Mouse (Mus musculus): ENCODE measurements around the gene Olfr150. TPM values are rescaled to one million over a fixed set of nuclear protein-coding genes. Genes with fewer than 3 reads are reported as not detected.

Olfr150 gene
- polyA plus RNA-seq (2015; fragmentation: Nextera tagmentation; extraction: Ambion mirVana): not detected in 2 replicates

GRCm38 (mm10) chr9:39730678-39731077, at the start of gene Olfr150:
Olfr150 (plus strand) TSS chr9:39730978.

DNA sequence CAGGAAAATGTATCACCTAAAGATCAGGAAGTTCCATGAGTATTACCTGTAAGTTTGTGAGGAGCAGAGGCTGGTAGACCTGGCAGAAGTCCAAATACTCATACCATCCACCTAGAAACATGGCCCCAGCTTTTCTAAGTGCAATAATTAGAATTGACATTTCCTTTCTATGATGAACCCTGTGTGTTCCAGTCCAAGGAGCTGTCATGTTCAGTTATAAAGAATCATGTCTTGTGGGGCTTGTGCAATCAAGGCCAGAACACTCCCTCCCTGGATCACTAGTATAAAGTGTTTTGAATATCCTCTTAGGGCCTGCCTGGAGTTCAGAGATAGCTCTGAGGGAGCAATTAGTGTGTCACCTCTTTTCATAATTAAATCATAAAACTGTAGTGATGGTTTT, 23.8 kb upstream of the Olfr150 start, which contains the start of gene Olfr149:
TSS of gene Olfr149 (minus strand) at position 101 of the 400 bp plus-strand sequence.

DNA sequence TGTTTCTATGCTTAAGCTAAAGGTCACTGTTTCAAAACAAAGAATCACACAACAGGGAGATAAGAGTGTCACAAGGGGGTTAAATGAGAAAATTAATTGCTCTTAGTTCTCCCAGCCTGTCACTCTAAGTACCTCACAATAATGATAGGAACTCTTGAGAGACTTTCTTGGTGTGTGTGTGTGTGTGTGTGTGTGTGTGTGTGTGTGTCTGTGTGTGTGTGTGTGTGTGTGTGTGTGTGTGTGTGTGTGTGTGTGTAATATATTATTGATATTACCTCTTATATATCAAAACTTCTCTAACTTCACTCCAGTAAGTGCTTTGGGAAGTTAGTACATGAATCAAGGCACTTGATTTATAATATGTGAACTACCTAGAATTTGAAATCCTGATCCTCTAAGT, 19.7 kb upstream of the Olfr150 start, which contains the start of gene Olfr965:
TSS of gene Olfr965 (plus strand) at position 301 of the 400 bp plus-strand sequence.

DNA sequence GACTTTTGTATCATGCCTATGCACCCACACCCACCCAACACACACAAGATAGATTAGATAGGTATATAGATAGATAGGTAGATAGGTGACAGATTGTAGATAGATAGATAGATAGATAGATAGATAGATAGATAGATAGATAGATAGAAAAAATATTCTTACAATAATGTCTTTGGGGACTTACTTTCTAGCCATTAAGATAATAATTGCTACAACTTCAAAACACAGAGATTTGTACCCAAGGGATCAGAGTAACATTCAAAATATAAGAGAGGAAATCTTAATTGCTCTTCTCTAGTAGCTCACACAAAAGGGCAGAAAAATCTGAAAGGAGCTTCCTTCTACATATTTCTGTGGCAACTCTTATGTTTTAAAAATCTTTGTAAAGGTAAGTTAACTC, 15.2 kb downstream of the Olfr150 start, which contains the start of gene Olfr967:
TSS of gene Olfr967 (plus strand) at position 301 of the 400 bp plus-strand sequence.

DNA sequence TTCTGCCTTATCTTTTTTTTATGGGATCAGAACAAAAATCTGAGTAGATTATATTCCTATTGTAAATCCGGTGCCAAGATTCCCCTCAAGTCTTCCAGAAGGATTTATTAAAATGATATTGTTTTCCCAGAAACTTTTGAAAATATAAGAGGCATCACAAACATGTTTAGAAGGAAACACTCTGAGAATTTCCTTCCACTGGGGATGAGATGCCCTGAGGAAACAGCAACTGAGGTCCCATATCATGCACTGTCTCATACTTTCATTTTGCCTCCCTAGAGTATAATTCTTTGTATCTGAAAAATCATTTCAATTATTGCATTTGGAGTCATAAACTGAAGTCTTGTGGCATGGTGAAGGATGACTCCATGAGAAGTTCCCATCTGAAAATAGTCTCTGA, 52.4 kb downstream of the Olfr150 start, which contains the start of gene Olfr968:
TSS of gene Olfr968 (minus strand) at position 101 of the 400 bp plus-strand sequence.

Other genes starting within 250 kb of the Olfr150 start
- not detected in 2 replicates for gene Olfr44, start 237.0 kb upstream of the Olfr150 start, polyA plus RNA-seq (2015; fragmentation: Nextera tagmentation; extraction: Ambion mirVana)
- gene Olfr957, start 215.2 kb upstream of the Olfr150 start, polyA plus RNA-seq (2015; fragmentation: Nextera tagmentation; extraction: Ambion mirVana): not detected in 2 replicates
- gene Olfr958, start 176.9 kb upstream of the Olfr150 start, polyA plus RNA-seq (2015; fragmentation: Nextera tagmentation; extraction: Ambion mirVana): not detected in 2 replicates
- gene Olfr959, start 155.4 kb upstream of the Olfr150 start, polyA plus RNA-seq (2015; fragmentation: Nextera tagmentation; extraction: Ambion mirVana): not detected in 2 replicates
- 2.8 and 4.7 TPM in 2 replicates for gene AW551984, start 126.6 kb upstream of the Olfr150 start, polyA plus RNA-seq (2015; fragmentation: Nextera tagmentation; extraction: Ambion mirVana)
- gene Olfr148, start 120.3 kb upstream of the Olfr150 start, polyA plus RNA-seq (2015; fragmentation: Nextera tagmentation; extraction: Ambion mirVana): not detected in 2 replicates
- gene Olfr960, start 109.6 kb upstream of the Olfr150 start, polyA plus RNA-seq (2015; fragmentation: Nextera tagmentation; extraction: Ambion mirVana): not detected in 2 replicates
- not detected in 2 replicates for gene Olfr961, start 85.9 kb upstream of the Olfr150 start, polyA plus RNA-seq (2015; fragmentation: Nextera tagmentation; extraction: Ambion mirVana)
- gene Olfr963, start 63.8 kb upstream of the Olfr150 start, polyA plus RNA-seq (2015; fragmentation: Nextera tagmentation; extraction: Ambion mirVana): not detected in 2 replicates
- gene Olfr149, start 23.9 kb upstream of the Olfr150 start, polyA plus RNA-seq (2015; fragmentation: Nextera tagmentation; extraction: Ambion mirVana): not detected in 2 replicates
- gene Olfr965, start 19.6 kb upstream of the Olfr150 start, polyA plus RNA-seq (2015; fragmentation: Nextera tagmentation; extraction: Ambion mirVana): not detected in 2 replicates
- not detected in 2 replicates for gene Olfr967, start 15.3 kb downstream of the Olfr150 start, polyA plus RNA-seq (2015; fragmentation: Nextera tagmentation; extraction: Ambion mirVana)
- gene Olfr968, start 52.3 kb downstream of the Olfr150 start, polyA plus RNA-seq (2015; fragmentation: Nextera tagmentation; extraction: Ambion mirVana): not detected in 2 replicates
- gene Olfr969, start 60.0 kb downstream of the Olfr150 start, polyA plus RNA-seq (2015; fragmentation: Nextera tagmentation; extraction: Ambion mirVana): not detected in 2 replicates
- gene Olfr970, start 77.9 kb downstream of the Olfr150 start, polyA plus RNA-seq (2015; fragmentation: Nextera tagmentation; extraction: Ambion mirVana): not detected in 2 replicates
- gene Olfr971, start 105.9 kb downstream of the Olfr150 start, polyA plus RNA-seq (2015; fragmentation: Nextera tagmentation; extraction: Ambion mirVana): not detected in 2 replicates
- not detected in 2 replicates for gene Olfr972, start 135.4 kb downstream of the Olfr150 start, polyA plus RNA-seq (2015; fragmentation: Nextera tagmentation; extraction: Ambion mirVana)
- gene Olfr229, start 176.4 kb downstream of the Olfr150 start, polyA plus RNA-seq (2015; fragmentation: Nextera tagmentation; extraction: Ambion mirVana): not detected in 2 replicates
- gene Olfr974, start 206.5 kb downstream of the Olfr150 start, polyA plus RNA-seq (2015; fragmentation: Nextera tagmentation; extraction: Ambion mirVana): not detected in 2 replicates
- not detected in 2 replicates for gene Olfr975, start 221.1 kb downstream of the Olfr150 start, polyA plus RNA-seq (2015; fragmentation: Nextera tagmentation; extraction: Ambion mirVana)
- gene Olfr976, start 230.2 kb downstream of the Olfr150 start, polyA plus RNA-seq (2015; fragmentation: Nextera tagmentation; extraction: Ambion mirVana): not detected in 2 replicates

All from spleen, postnatal 0 days (tissue).